Mouse (Mus musculus): Measurements from ENCODE around the gene F10.

F10 gene

GRCm38 (mm10) chr8:13037015-13037414 lies at the start of gene F10:
F10 (plus strand) TSS chr8:13037308.
- no peak for DNase-seq

GRCm38 (mm10) chr8:12987571-12987970 lies 49.5 kb upstream of the F10 start:
- peak in 1 of 2 experiments; percentile 33 for DNase-seq

- DNase-seq: peak; percentile 27 to 33
Observed at GRCm38 (mm10) chr8:12988722-12989430, 48.2 kb upstream of the F10 start.

GRCm38 (mm10) chr8:12991411-12991810 lies 45.7 kb upstream of the F10 start:
- DNase-seq: no peak

GRCm38 (mm10) chr8:12994468-12994867 lies 42.6 kb upstream of the F10 start:
- no peak for DNase-seq

GRCm38 (mm10) chr8:12995481-12995880 lies 41.6 kb upstream of the F10 start:
- peak; percentile 58 to 60 for DNase-seq

GRCm38 (mm10) chr8:12996831-12997275 lies 40.3 kb upstream of the F10 start:
- no peak for DNase-seq

- DNase-seq: no peak
Observed at GRCm38 (mm10) chr8:12998331-12998730, 38.8 kb upstream of the F10 start.

GRCm38 (mm10) chr8:12999793-13000192 lies 37.3 kb upstream of the F10 start:
- peak in 1 of 2 experiments; percentile 41 for DNase-seq

- DNase-seq: no peak
Observed at GRCm38 (mm10) chr8:13007458-13007857, 29.6 kb upstream of the F10 start.

- DNase-seq: no peak
Observed at GRCm38 (mm10) chr8:13010313-13010712, 26.8 kb upstream of the F10 start.

GRCm38 (mm10) chr8:13019560-13019959 lies 17.5 kb upstream of the F10 start:
- DNase-seq: no peak

- no peak for DNase-seq
Observed at GRCm38 (mm10) chr8:13021830-13022229, 15.3 kb upstream of the F10 start.

GRCm38 (mm10) chr8:13025487-13026224 lies 11.5 kb upstream of the F10 start, which contains the start of gene F7:
F7 (plus strand) TSS chr8:13026034.
- peak; percentile 29 to 30 for DNase-seq

GRCm38 (mm10) chr8:13027615-13028014 lies 9.5 kb upstream of the F10 start:
- DNase-seq: no peak

- DNase-seq: no peak
Observed at GRCm38 (mm10) chr8:13028482-13028881, 8.6 kb upstream of the F10 start.

GRCm38 (mm10) chr8:13036346-13036812 lies 729 bp upstream of the F10 start:
- DNase-seq: no peak

GRCm38 (mm10) chr8:13037569-13037968 lies 461 bp downstream of the F10 start:
- DNase-seq: no peak

- no peak for DNase-seq
Observed at GRCm38 (mm10) chr8:13039054-13039453, 1.9 kb downstream of the F10 start.

GRCm38 (mm10) chr8:13041459-13041858 lies 4.4 kb downstream of the F10 start:
- no peak for DNase-seq

GRCm38 (mm10) chr8:13047652-13048051 lies 10.5 kb downstream of the F10 start:
- DNase-seq: peak; percentile 33 to 51

- DNase-seq: no peak
Observed at GRCm38 (mm10) chr8:13050550-13050949, 13.4 kb downstream of the F10 start.

GRCm38 (mm10) chr8:13057351-13057750 lies 20.2 kb downstream of the F10 start:
- no peak for DNase-seq

Data from cerebellum, postnatal 10 days (tissue).